Mouse (Mus musculus): ENCODE measurements around the gene Tnnc2. TPM values are rescaled to one million over a fixed set of nuclear protein-coding genes. Genes with fewer than 3 reads are reported as not detected.

The Tnnc2 gene
- total RNA-seq, 4 experiments from 2014 or later = 2.9 to 7.2 (median 3.1) TPM

DNA sequence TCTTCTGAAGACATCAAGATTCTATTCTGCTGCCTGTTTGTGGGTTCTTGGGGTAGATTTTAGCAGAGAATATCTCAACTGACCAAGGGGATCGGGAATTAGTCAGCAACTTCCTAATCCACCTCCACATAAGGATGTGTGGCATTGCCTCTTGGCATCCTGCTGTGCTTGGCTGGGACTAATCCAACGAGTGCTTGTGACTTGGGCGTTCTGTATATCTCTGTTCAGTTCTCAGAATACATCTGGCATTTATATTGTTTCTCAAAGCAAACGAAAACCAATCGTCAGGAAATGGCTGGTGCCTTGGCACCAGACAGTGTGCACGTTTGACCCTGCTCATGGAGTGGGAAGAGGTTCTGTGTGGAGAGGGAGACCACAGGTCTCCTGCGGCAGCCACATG is 39.9 kb downstream of the Tnnc2 start:
- no peak for DNase-seq (ENCODE audit: low spot score)

DNA sequence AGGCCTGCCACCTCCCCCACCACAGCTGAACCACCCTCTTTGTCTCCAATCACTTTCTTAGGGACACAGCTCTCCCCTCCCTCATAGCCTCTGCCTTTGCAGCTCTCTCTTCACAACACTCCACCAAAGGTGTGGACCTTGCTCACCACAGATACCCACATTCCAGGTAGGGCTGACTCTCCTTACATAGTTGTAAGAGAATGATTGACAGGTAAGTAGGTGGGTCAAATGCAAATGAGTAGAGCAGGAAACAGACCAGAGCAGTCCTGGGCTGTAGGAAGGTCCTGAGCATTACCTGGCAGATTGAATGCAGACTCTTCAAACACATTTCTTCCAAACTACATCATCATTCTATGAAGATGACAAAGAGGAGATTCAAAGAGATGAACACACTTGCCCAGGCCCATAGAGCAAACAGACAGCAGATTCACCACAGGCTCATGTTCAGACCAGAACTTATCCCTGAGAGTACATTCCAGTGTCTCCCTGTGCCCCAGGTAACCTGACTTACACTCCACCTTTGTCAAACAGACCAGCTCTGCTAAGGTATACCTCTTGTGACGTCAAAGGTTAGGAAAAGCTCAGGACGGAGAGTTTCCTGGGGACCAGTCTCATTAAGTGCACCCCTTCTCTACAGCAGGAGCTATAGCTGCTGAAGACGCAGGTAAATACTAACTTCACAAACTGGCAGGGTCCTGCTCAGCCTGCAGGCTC is 42.2 kb downstream of the Tnnc2 start:
- DNase-seq (ENCODE audit: low spot score) = no peak

DNA sequence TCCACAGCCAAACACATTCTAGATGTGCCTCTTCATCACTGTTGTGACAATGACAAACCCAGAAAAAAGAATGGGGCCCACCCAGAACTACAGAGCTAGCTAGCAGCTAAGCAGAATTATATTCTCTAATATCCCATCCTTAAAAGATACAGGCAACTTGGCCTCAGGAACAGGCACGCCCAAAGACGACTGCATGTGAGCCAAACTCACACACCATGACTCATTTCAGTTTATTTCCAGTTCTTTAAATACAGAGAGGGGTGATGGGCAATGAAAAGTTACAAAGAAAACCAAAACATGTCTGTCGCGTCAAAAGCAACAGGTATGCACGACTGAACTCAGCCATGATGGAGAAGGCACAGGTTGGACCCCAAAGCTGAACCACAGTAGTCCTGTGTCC is 44.3 kb downstream of the Tnnc2 start:
- no peak for DNase-seq (ENCODE audit: low spot score)

DNA sequence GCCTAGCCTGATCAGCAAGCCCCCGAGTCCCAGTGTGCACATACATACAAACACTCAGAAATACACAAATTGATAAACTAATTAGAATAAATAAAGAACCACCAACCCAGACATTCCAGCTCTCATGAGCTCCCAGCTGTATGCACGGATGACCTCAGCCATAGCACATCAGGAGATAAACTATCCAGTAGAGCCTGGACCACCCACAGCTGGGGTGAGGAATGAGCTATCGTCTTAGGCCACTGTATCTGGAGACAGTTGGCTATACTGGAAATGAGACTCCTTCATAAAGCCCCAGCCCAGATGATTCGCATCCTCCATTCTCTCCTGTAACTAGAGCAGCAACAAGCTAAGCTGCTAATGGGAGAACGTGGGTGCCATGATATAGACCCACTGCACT is 44.9 kb downstream of the Tnnc2 start:
- no peak for DNase-seq (ENCODE audit: low spot score)

DNA sequence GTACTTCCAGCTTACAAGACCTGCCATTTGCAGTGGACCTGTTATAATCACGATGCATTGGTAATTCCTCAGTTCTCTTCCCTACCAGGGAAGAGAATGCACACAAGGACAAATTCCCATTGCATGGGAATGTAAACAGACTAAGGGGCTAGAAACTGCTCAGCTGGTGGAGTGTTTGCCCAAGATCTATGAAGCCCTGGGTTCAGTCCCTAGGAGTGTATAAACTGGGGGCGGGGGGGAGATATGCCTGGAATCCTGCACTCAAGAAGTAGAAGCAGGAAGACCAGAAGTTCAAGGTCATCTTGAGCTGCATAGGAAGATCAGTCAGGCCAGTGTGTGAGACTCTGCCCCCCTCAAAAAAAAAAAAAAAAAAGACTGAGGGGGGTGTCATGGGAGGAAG is 46.5 kb downstream of the Tnnc2 start:
- no peak for DNase-seq (ENCODE audit: low spot score)

DNA sequence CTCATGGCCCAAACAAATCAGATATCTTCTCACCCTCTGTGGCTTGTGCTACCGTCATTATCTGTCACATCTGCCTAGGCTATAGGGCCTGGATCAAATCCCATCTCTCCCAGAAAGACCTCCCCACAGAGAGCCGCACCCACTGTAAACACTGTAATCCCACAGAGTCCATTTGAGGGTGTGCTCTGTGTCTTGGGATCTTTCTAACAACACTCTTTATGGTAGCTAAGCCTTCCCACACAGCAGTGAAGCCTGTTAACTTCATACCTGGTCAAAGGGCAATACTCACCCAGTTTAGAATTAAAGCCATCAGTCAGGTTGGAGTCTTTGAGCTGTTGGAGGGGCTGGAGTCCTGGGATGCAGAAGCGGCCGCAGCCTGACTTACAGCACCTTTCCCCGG is 48.0 kb downstream of the Tnnc2 start:
- DNase-seq (ENCODE audit: low spot score) = no peak

Other genes with a start within 250 kb of the Tnnc2 start
- 1 to 10 TPM in 3 of 4 experiments, under 1 TPM in 1; 0.73 to 3.1 (median 2.1) TPM for gene Wfdc2, start 217.6 kb downstream of the Tnnc2 start, total RNA-seq (2022)
- not detected for gene Spint3, start 206.5 kb downstream of the Tnnc2 start, total RNA-seq (2022)
- under 1 TPM in 1 of 4 experiments, not detected in 3; 0.49 TPM for gene Wfdc6a, start 194.5 kb downstream of the Tnnc2 start, total RNA-seq (2022)
- gene Eppin, start 186.4 kb downstream of the Tnnc2 start, total RNA-seq (2022) = not detected
- not detected for gene Wfdc6b, start 166.4 kb downstream of the Tnnc2 start, total RNA-seq (2022)
- not detected for gene Wfdc8, start 166.3 kb downstream of the Tnnc2 start, total RNA-seq (2022)
- gene Wfdc16, start 141.2 kb downstream of the Tnnc2 start, total RNA-seq (2022) = not detected
- gene Wfdc10, start 123.9 kb downstream of the Tnnc2 start, total RNA-seq (2022) = not detected
- gene Wfdc9, start 123.4 kb downstream of the Tnnc2 start, total RNA-seq (2022) = not detected
- not detected for gene Wfdc11, start 105.9 kb downstream of the Tnnc2 start, total RNA-seq (2022)
- gene Wfdc13, start 94.9 kb downstream of the Tnnc2 start, total RNA-seq (2022) = under 1 TPM in 1 of 4 experiments, not detected in 3; 0.24 TPM
- gene Spint4, start 81.5 kb downstream of the Tnnc2 start, total RNA-seq (2022) = not detected
- gene Spint5, start 64.7 kb downstream of the Tnnc2 start, total RNA-seq (2022) = not detected
- under 1 TPM in 2 of 4 experiments, not detected in 2; 0.30 to 0.83 TPM for gene Wfdc3, start 34.0 kb downstream of the Tnnc2 start, total RNA-seq (2022)
- gene Dnttip1, start 34.0 kb downstream of the Tnnc2 start, total RNA-seq (2022) = 10 to 100 TPM; 20.4 to 28.2 (median 26.9) TPM
- 1 to 10 TPM in 2 of 4 experiments, under 1 TPM in 2; 0.47 to 2.7 (median 1.4) TPM for gene Ube2c, start 10.1 kb downstream of the Tnnc2 start, total RNA-seq (2022)
- gene Snx21, start 5.9 kb upstream of the Tnnc2 start, total RNA-seq (2022) = 10 to 100 TPM; 23.1 to 24.9 (median 23.5) TPM
- gene Acot8, start 24.9 kb upstream of the Tnnc2 start, total RNA-seq (2022) = 10 to 100 TPM; 12.3 to 13.3 (median 12.6) TPM
- 1 to 10 TPM; 2.2 to 2.7 (median 2.5) TPM for gene Zswim3, start 25.1 kb upstream of the Tnnc2 start, total RNA-seq (2022)
- 1 to 10 TPM; 4.6 to 6.1 (median 5.1) TPM for gene Zswim1, start 42.7 kb upstream of the Tnnc2 start, total RNA-seq (2022)
- 1 to 10 TPM in 1 of 4 experiments, under 1 TPM in 2, not detected in 1; 0.66 to 1.2 (median 0.80) TPM for gene Spata25, start 48.6 kb upstream of the Tnnc2 start, total RNA-seq (2022)
- 100 to 1,000 TPM in 3 of 4 experiments, 10 to 100 TPM in 1; 94.7 to 106 (median 103) TPM for gene Ctsa, start 52.9 kb upstream of the Tnnc2 start, total RNA-seq (2022)
- gene Neurl2, start 53.5 kb upstream of the Tnnc2 start, total RNA-seq (2022) = 10 to 100 TPM; 53.8 to 59.3 (median 58.1) TPM
- gene Pltp, start 77.7 kb upstream of the Tnnc2 start, total RNA-seq (2022) = 10 to 100 TPM; 32.8 to 40.4 (median 35.7) TPM
- gene Pcif1, start 99.3 kb upstream of the Tnnc2 start, total RNA-seq (2022) = 10 to 100 TPM; 23.3 to 34.7 (median 33.0) TPM
- gene Zfp335, start 131.8 kb upstream of the Tnnc2 start, total RNA-seq (2022) = 1 to 10 TPM; 7.6 to 8.5 (median 8.2) TPM
- gene Mmp9, start 160.8 kb upstream of the Tnnc2 start, total RNA-seq (2022) = 1 to 10 TPM in 2 of 4 experiments, under 1 TPM in 2; 0.84 to 1.2 (median 0.98) TPM
- gene Slc12a5, start 180.8 kb upstream of the Tnnc2 start, total RNA-seq (2022) = 1 to 10 TPM; 1.2 to 4.2 (median 2.8) TPM